Mouse (Mus musculus): ENCODE data around the gene Klhl9. TPM values are rescaled to one million over a fixed set of nuclear protein-coding genes. Genes with fewer than 3 reads are reported as not detected.
"Not testable (repeated sequence)": the region's sequence is repeated elsewhere in the genome, so short reads cannot be mapped to it uniquely, and the experiment has no call there.

The Klhl9 gene
- polyA plus RNA-seq, 1 experiment from 2014 or later = 91.8 TPM

- not testable (repeated sequence) for H3K36me3 ChIP-seq (ENCODE audit: control insufficient read depth, insufficient read depth, low read length); ATAC-seq (ENCODE audit: low read depth); H3K27me3 ChIP-seq (ENCODE audit: control insufficient read depth, insufficient read depth, low read depth, low read length); H3K9me3 ChIP-seq (ENCODE audit: control insufficient read depth, low read length); H3K4me1 ChIP-seq (replicated peaks; ENCODE audit: control insufficient read depth, insufficient read depth, low read length)
- Histone ChIP-seq H3K27ac (ENCODE audit: low read length) (peak overlapping the region; percentile 97), H3K9ac (ENCODE audit: low read length) (peak overlapping the region; percentile 76), H3K4me2 (ENCODE audit: low read depth, low read length) (peak overlapping the region; percentile 73), H3K4me3 (ENCODE audit: low read length) (peak overlapping the region; percentile 60)
- WGBS = 9% methylated on average over 28 of the region's 31 CpGs
Measured at GRCm38 (mm10) chr4:88756581-88757513, 34.6 kb upstream of the Klhl9 start.

DNA sequence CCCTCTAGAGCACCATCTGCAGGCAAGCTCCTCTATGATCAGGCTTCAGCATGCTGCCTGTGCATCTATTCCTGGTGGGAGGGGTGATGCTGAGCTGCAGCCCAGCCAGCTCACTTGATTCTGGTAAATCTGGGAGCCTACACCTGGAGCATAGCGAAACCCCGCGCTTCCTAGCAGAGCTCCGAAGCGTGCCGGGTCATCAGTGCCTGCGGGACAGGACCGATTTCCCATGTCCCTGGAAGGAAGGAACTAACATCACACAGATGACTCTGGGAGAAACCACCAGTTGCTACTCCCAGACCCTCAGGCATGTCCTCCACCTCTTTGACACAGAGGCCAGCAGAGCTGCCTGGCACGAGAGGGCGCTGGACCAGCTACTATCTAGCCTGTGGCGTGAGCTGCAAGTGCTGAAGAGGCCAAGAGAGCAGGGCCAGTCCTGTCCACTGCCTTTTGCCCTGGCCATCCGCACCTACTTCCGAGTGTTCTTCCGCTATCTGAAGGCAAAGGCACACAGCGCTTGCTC, 32.6 kb upstream of the Klhl9 start, which contains the start of gene Gm13271:
TSS of gene Gm13271 (plus strand) at position 51 of the 523 bp plus-strand sequence.
- not testable (repeated sequence) for H3K4me3 ChIP-seq (ENCODE audit: low read length); ATAC-seq (ENCODE audit: low read depth)

GRCm38 (mm10) chr4:88749926-88750325, 27.7 kb upstream of the Klhl9 start:
- Histone ChIP-seq H3K36me3 (ENCODE audit: control insufficient read depth, insufficient read depth, low read length) (no peaks in the 10 kb centered on the region), H3K9ac (ENCODE audit: low read length) (no peak overlapping the region), H3K4me1 (replicated peaks; ENCODE audit: control insufficient read depth, insufficient read depth, low read length) (no peaks in the 10 kb centered on the region), H3K27ac (ENCODE audit: low read length) (no peak overlapping the region), H3K9me3 (ENCODE audit: control insufficient read depth, low read length) (no peaks in the 10 kb centered on the region), H3K4me2 (ENCODE audit: low read depth, low read length) (no peak overlapping the region), H3K27me3 (ENCODE audit: control insufficient read depth, insufficient read depth, low read depth, low read length) (no peaks in the 10 kb centered on the region), H3K4me3 (ENCODE audit: low read length) (no peak overlapping the region)
- no peak for ATAC-seq (ENCODE audit: low read depth)
- 61% methylated on average over 6 of the region's 6 CpGs for WGBS

More for the DNA sequence above, 32.6 kb upstream of the Klhl9 start, which contains the start of gene Gm13271:
- WGBS = 77% methylated on average over 15 of the region's 15 CpGs
- H3K4me2 ChIP-seq (ENCODE audit: low read depth, low read length); H3K9me3 ChIP-seq (ENCODE audit: control insufficient read depth, low read length); H3K4me1 ChIP-seq (replicated peaks; ENCODE audit: control insufficient read depth, insufficient read depth, low read length); H3K27me3 ChIP-seq (ENCODE audit: control insufficient read depth, insufficient read depth, low read depth, low read length); H3K27ac ChIP-seq (ENCODE audit: low read length); H3K9ac ChIP-seq (ENCODE audit: low read length); H3K36me3 ChIP-seq (ENCODE audit: control insufficient read depth, insufficient read depth, low read length): not testable (repeated sequence)

DNA sequence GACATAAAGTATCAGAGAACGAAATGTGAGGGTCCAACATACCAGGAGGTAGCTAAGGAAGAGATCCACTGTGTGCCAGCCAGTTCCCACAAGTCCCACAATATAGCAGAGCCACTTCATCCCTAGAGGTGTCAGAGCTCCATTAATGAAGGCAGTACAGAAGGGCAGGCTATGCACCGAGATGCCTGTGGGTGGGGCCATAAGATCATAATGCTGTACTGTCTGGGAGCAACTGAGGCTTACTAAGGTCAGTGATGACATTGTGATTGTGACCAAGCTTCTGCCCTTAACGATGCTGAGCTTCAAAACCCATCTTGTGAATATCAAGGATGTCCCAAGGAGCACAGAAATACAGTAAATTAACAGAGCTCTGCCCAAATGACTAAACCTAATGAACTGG, 21.9 kb upstream of the Klhl9 start:
- 62% methylated on average over 3 of the region's 3 CpGs for WGBS
- no peaks in the 10 kb centered on the region for H3K9me3 ChIP-seq (ENCODE audit: control insufficient read depth, low read length)
- H3K4me2 ChIP-seq (ENCODE audit: low read depth, low read length) = no peak overlapping the region
- 0 out of 2 replicates have a peak, but pooled peaks cover 5% of the 10 kb centered on the region for H3K4me1 ChIP-seq (replicated peaks; ENCODE audit: control insufficient read depth, insufficient read depth, low read length)
- H3K36me3 ChIP-seq (ENCODE audit: control insufficient read depth, insufficient read depth, low read length) = no peaks in the 10 kb centered on the region
- no peak overlapping the region for H3K9ac ChIP-seq (ENCODE audit: low read length)
- H3K27ac ChIP-seq (ENCODE audit: low read length) = no peak overlapping the region
- ATAC-seq (ENCODE audit: low read depth) = no peak
- no peak overlapping the region for H3K4me3 ChIP-seq (ENCODE audit: low read length)
- no peaks in the 10 kb centered on the region for H3K27me3 ChIP-seq (ENCODE audit: control insufficient read depth, insufficient read depth, low read depth, low read length)

DNA sequence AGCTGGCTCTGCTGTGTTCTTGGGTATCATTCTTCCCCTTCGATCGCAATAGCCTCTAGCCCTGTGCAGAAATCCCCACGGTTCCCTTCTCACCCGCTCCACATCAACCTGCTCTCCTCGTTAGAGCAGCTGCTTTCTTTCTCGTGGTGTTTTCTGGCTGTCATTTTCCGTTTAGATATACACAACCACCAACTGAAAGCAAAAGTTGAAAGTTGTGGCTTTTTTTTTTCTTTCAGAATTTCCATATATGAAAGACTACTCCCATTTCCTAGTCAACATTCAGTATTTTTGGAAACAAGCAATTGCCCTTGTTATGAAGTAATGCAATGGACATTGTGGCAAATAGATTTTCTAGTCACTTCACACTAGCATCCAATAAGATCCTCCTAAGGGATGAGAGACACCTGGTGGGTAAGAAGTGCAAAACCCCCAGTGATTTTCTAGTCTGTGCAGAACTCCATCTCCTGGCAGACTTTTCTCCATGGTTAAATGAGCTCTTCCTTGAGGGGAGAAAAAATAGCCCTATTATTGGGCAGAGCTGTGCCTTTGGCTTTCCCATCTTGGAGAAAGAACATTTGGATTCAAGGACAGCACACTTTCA, 20.6 kb upstream of the Klhl9 start:
- 0 out of 2 replicates have a peak, but pooled peaks cover 5% of the 10 kb centered on the region for H3K4me1 ChIP-seq (replicated peaks; ENCODE audit: control insufficient read depth, insufficient read depth, low read length)
- peak overlapping the region; percentile 7; the same call in 1 of the 2 replicates for H3K27ac ChIP-seq (ENCODE audit: low read length)
- no peak overlapping the region for H3K4me2 ChIP-seq (ENCODE audit: low read depth, low read length)
- 0 out of 2 replicates have a peak, but pooled peaks have one; percentile 38 for ATAC-seq (ENCODE audit: low read depth)
- no peaks in the 10 kb centered on the region for H3K36me3 ChIP-seq (ENCODE audit: control insufficient read depth, insufficient read depth, low read length)
- WGBS = 54% methylated on average over 7 of the region's 7 CpGs
- H3K4me3 ChIP-seq (ENCODE audit: low read length) = no peak overlapping the region
- no peaks in the 10 kb centered on the region for H3K9me3 ChIP-seq (ENCODE audit: control insufficient read depth, low read length)
- H3K9ac ChIP-seq (ENCODE audit: low read length) = no peak overlapping the region
- H3K27me3 ChIP-seq (ENCODE audit: control insufficient read depth, insufficient read depth, low read depth, low read length) = no peaks in the 10 kb centered on the region

DNA sequence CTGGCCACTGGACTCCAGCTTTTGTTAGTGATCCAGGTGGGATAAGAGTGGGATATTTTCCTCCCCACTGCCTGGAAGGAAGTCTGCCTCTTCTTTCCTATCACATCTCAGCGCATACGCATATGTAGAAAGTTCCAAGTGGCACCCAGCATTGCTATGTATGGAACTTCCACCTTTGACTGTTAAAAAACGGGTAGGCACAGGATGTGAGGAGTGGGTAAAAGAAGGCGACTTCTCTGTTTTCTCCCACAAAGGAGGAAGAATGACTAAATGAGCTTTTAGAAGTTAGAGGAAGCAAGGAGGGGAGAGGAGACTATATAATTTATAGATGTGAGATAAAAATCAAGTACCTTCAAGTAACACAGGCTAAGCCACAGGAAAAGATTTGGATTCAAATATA, 19.2 kb upstream of the Klhl9 start:
- ATAC-seq (ENCODE audit: low read depth) = no peak
- Histone ChIP-seq H3K4me2 (ENCODE audit: low read depth, low read length) (no peak overlapping the region), H3K27ac (ENCODE audit: low read length) (no peak overlapping the region), H3K36me3 (ENCODE audit: control insufficient read depth, insufficient read depth, low read length) (no peaks in the 10 kb centered on the region), H3K9ac (ENCODE audit: low read length) (no peak overlapping the region), H3K4me3 (ENCODE audit: low read length) (no peak overlapping the region), H3K9me3 (ENCODE audit: control insufficient read depth, low read length) (no peaks in the 10 kb centered on the region), H3K27me3 (ENCODE audit: control insufficient read depth, insufficient read depth, low read depth, low read length) (no peaks in the 10 kb centered on the region), H3K4me1 (replicated peaks; ENCODE audit: control insufficient read depth, insufficient read depth, low read length) (0 out of 2 replicates have a peak, but pooled peaks cover 5% of the 10 kb centered on the region)
- 87% methylated on average over 4 of the region's 4 CpGs for WGBS

- Histone ChIP-seq H3K4me2 (ENCODE audit: low read depth, low read length) (no peak overlapping the region), H3K4me3 (ENCODE audit: low read length) (no peak overlapping the region), H3K27ac (ENCODE audit: low read length) (no peak overlapping the region), H3K4me1 (replicated peaks; ENCODE audit: control insufficient read depth, insufficient read depth, low read length) (0 out of 2 replicates have a peak, but pooled peaks cover 5% of the 10 kb centered on the region), H3K9ac (ENCODE audit: low read length) (no peak overlapping the region), H3K27me3 (ENCODE audit: control insufficient read depth, insufficient read depth, low read depth, low read length) (no peaks in the 10 kb centered on the region), H3K9me3 (ENCODE audit: control insufficient read depth, low read length) (no peaks in the 10 kb centered on the region), H3K36me3 (ENCODE audit: control insufficient read depth, insufficient read depth, low read length) (no peaks in the 10 kb centered on the region)
- WGBS = 81% methylated on average over 6 of the region's 6 CpGs
- no peak for ATAC-seq (ENCODE audit: low read depth)
Measured at GRCm38 (mm10) chr4:88739036-88739435, 16.8 kb upstream of the Klhl9 start.

DNA sequence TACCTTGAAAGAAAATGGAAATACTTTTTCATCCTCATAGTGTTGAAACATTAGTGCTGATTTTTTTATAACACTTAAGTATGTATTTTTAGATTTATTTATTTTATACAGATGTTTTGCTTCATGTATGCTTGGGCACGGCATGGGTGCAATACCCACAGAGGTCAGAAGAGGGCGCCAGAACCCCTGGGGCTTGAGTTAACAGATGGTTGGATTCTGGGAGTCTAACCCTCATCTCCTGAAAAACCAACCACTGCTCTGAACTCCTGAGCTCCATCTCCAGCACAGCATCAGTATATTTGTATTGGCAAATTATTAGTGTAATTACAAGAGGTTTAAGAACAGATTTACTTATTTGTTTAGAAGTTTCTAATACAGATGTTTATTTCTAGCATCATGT, 16.2 kb upstream of the Klhl9 start:
- Histone ChIP-seq H3K36me3 (ENCODE audit: control insufficient read depth, insufficient read depth, low read length) (no peaks in the 10 kb centered on the region), H3K4me3 (ENCODE audit: low read length) (no peak overlapping the region), H3K9me3 (ENCODE audit: control insufficient read depth, low read length) (no peaks in the 10 kb centered on the region), H3K9ac (ENCODE audit: low read length) (no peak overlapping the region), H3K4me2 (ENCODE audit: low read depth, low read length) (no peak overlapping the region), H3K4me1 (replicated peaks; ENCODE audit: control insufficient read depth, insufficient read depth, low read length) (0 out of 2 replicates have a peak, but pooled peaks cover 5% of the 10 kb centered on the region), H3K27me3 (ENCODE audit: control insufficient read depth, insufficient read depth, low read depth, low read length) (no peaks in the 10 kb centered on the region), H3K27ac (ENCODE audit: low read length) (no peak overlapping the region)
- peak; percentile 57; the same call in 1 of the 2 replicates for ATAC-seq (ENCODE audit: low read depth)
- WGBS = 4% methylated on average over 2 of the region's 2 CpGs

DNA sequence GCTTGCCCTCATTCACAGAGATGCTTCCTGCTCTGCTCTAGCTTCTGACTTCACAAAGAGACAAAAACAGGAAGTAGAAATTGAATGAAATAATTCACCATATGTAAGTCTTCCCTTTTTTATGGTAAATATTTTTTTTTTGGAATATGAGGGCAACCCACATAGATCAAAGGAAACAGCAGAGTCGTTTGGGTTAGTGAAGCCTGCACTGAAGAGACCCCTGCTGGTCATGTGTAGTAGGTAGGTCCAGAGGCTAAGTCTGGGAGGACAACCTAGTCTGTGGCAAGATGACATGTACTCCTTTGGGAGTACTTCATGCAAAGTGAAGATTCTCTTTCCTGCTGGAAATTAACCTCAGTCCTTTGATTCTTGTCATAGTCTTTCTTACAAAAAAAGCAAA, 5.1 kb upstream of the Klhl9 start:
- Histone ChIP-seq H3K27me3 (ENCODE audit: control insufficient read depth, insufficient read depth, low read depth, low read length) (no peaks in the 10 kb centered on the region), H3K4me3 (ENCODE audit: low read length) (no peak overlapping the region), H3K4me1 (replicated peaks; ENCODE audit: control insufficient read depth, insufficient read depth, low read length) (no peaks in the 10 kb centered on the region), H3K9ac (ENCODE audit: low read length) (no peak overlapping the region), H3K4me2 (ENCODE audit: low read depth, low read length) (no peak overlapping the region), H3K27ac (ENCODE audit: low read length) (no peak overlapping the region), H3K9me3 (ENCODE audit: control insufficient read depth, low read length) (no peaks in the 10 kb centered on the region), H3K36me3 (ENCODE audit: control insufficient read depth, insufficient read depth, low read length) (no peaks in the 10 kb centered on the region)
- 3% methylated on average over 1 of the region's 1 CpGs for WGBS
- no peak for ATAC-seq (ENCODE audit: low read depth)

All from lung, embryonic 16.5 days (tissue).